Mouse (Mus musculus) MEL (cell line): ENCODE data around the gene Nfia.

Experiments
- CTCF ChIP-seq, 3 experiments: IDR thresholded peaks in 2 of 3; conservative IDR thresholded peaks in 1 of 3; 2 replicates each; pipeline ENCODE4 v1.5.1; 2011 to 2012; ENCODE audit warnings: low read length in 3 of 3, low read depth in 2 of 3, mild to moderate bottlenecking in 2 of 3, improper control_type of control experiment in 1 of 3, inconsistent platforms in 1 of 3, mixed read lengths in 1 of 3, moderate library complexity in 1 of 3; ENCODE audit not compliant: control insufficient read depth in 1 of 3, insufficient read depth in 1 of 3, poor library complexity in 1 of 3, severe bottlenecking in 1 of 3
- KAT2A ChIP-seq: conservative IDR thresholded peaks from 2 replicates; pipeline ENCODE4 v1.6.1; 2012; ENCODE audit warnings: low read depth, low read length, improper control_type of control experiment, inconsistent platforms
- POLR2A ChIP-seq, 2 experiments: IDR thresholded peaks; 2 replicates each; pipeline ENCODE4 v1.6.1; 2011 to 2012; ENCODE audit warnings: low read length in 2 of 2, mild to moderate bottlenecking in 2 of 2, control low read depth in 1 of 2, improper control_type of control experiment in 1 of 2, low read depth in 1 of 2, moderate library complexity in 1 of 2; ENCODE audit not compliant: control insufficient read depth in 1 of 2, insufficient read depth in 1 of 2, poor library complexity in 1 of 2
- RCOR1 ChIP-seq: IDR thresholded peaks from 2 replicates; pipeline ENCODE4 v1.6.1; 2012; ENCODE audit warnings: low read depth, mild to moderate bottlenecking, inconsistent platforms, low read length, improper control_type of control experiment
- TCF12 ChIP-seq: IDR thresholded peaks from 2 replicates; pipeline ENCODE4 v1.6.1; 2014; ENCODE audit warnings: low read depth, mild to moderate bottlenecking, inconsistent platforms, low read length, improper control_type of control experiment, moderate library complexity

GRCm38 (mm10) chr4:97973064-97973463 lies 200.5 kb downstream of the Nfia start:
- TF ChIP-seq KAT2A (no peak), POLR2A (IDR thresholded peaks at IDR 0.05; ENCODE audit: control insufficient read depth in 1 of 2, insufficient read depth in 1 of 2, low read depth in 1 of 2, low read length in 2 of 2, poor library complexity in 1 of 2) (no peak), TCF12 (no peak), CTCF (IDR thresholded peaks at IDR 0.05 in 2 of 3, conservative IDR thresholded peaks at IDR 0.05 in 1 of 3; ENCODE audit: control insufficient read depth in 1 of 3, insufficient read depth in 1 of 3, low read depth in 2 of 3, low read length in 3 of 3, poor library complexity in 1 of 3, severe bottlenecking in 1 of 3) (no peak), RCOR1 (no peak)
